Mouse (Mus musculus) embryonic facial prominence, embryonic 12.5 days (tissue): ENCODE data around the gene Tns3. TPM values are rescaled to one million over a fixed set of nuclear protein-coding genes. Genes with fewer than 3 reads are reported as not detected.

Experiments used
- ATAC-seq: fragments of 200-750 bp; cut with Nextera tagmentation; 2 replicates; pipeline ENCODE4 v1.8.0; 2017; ENCODE audit not compliant: insufficient number of reproducible peaks, insufficient read depth, low FRiP score, low TSS enrichment
- H3K27ac ChIP-seq: fragments of 300-500 bp; sonication (generic); 2 replicates; pipeline ENCODE4 v1.5.1; 2016; ENCODE audit warnings: mild to moderate bottlenecking
- H3K27me3 ChIP-seq: fragments of 300-500 bp; sonication (generic); 2 replicates; pipeline ENCODE4 v1.6.1; 2016; ENCODE audit warnings: mild to moderate bottlenecking, moderate library complexity
- H3K36me3 ChIP-seq: fragments of 300-500 bp; sonication (generic); 2 replicates; pipeline ENCODE4 v1.6.1; 2016; ENCODE audit warnings: mild to moderate bottlenecking
- H3K4me1 ChIP-seq: fragments of 300-500 bp; sonication (generic); 2 replicates; pipeline ENCODE4 v1.6.1; 2016
- H3K4me2 ChIP-seq: fragments of 300-500 bp; sonication (generic); replicated peaks from 2 replicates; pipeline ENCODE4 v1.6.1; 2016; ENCODE audit warnings: mild to moderate bottlenecking, moderate library complexity
- H3K4me3 ChIP-seq: fragments of 300-500 bp; sonication (generic); 2 replicates; pipeline ENCODE4 v1.5.1; 2016; ENCODE audit warnings: mild to moderate bottlenecking
- H3K9ac ChIP-seq: fragments of 300-500 bp; sonication (generic); 2 replicates; pipeline ENCODE4 v1.6.1; 2016; ENCODE audit warnings: mild to moderate bottlenecking, moderate library complexity
- H3K9me3 ChIP-seq: fragments of 300-500 bp; sonication (generic); 2 replicates; pipeline ENCODE4 v1.6.1; 2016; ENCODE audit warnings: mild to moderate bottlenecking, moderate library complexity
- WGBS: fragments of 180-500 bp; shearing (Covaris S2); methylation state at CpG from one replicate; pipeline ENCODE4 v1.1.7; 2016; 5-methylcytosine and 5-hydroxymethylcytosine counted together
- polyA plus RNA-seq: library from polyadenylated mRNA; unstranded; fragments of >200 nt; fragmentation: Nextera tagmentation; extraction: Ambion mirVana; gene quantifications from 2 replicates; pipeline ENCODE4 v1.2.1, GENCODE M21; 2016

Tns3 gene
- polyA plus RNA-seq, 1 experiment from 2014 or later = 33.0 TPM

GRCm38 (mm10) chr11:8679221-8679620, 14.9 kb upstream of the Tns3 start:
- H3K4me2 ChIP-seq = no peak overlapping the region
- no peak overlapping the region for H3K9ac ChIP-seq
- H3K9me3 ChIP-seq = no peaks in the 10 kb centered on the region
- no peak overlapping the region for H3K4me3 ChIP-seq
- no peak for ATAC-seq
- no peaks in the 10 kb centered on the region for H3K36me3 ChIP-seq
- WGBS = 92% methylated on average over 5 of the region's 5 CpGs
- H3K27me3 ChIP-seq = no peaks in the 10 kb centered on the region
- no peak overlapping the region for H3K27ac ChIP-seq
- peaks cover 16% of the 10 kb centered on the region for H3K4me1 ChIP-seq

GRCm38 (mm10) chr11:8678260-8678995, 14.1 kb upstream of the Tns3 start:
- H3K4me3 ChIP-seq = no peak overlapping the region

GRCm38 (mm10) chr11:8675701-8676474, 11.6 kb upstream of the Tns3 start:
- Histone ChIP-seq H3K27ac (no peak overlapping the region), H3K36me3 (no peaks in the 10 kb centered on the region), H3K9ac (no peak overlapping the region), H3K9me3 (no peaks in the 10 kb centered on the region), H3K27me3 (no peaks in the 10 kb centered on the region), H3K4me2 (no peak overlapping the region), H3K4me1 (peaks cover 9% of the 10 kb centered on the region), H3K4me3 (no peak overlapping the region)
- ATAC-seq = no peak
- WGBS = 64% methylated on average over 6 of the region's 6 CpGs

More at GRCm38 (mm10) chr11:8678260-8678995, 14.1 kb upstream of the Tns3 start:
- Histone ChIP-seq H3K9ac (no peak overlapping the region), H3K27ac (no peak overlapping the region), H3K4me2 (no peak overlapping the region), H3K36me3 (no peaks in the 10 kb centered on the region), H3K27me3 (no peaks in the 10 kb centered on the region), H3K4me1 (peaks cover 16% of the 10 kb centered on the region), H3K9me3 (no peaks in the 10 kb centered on the region)
- ATAC-seq = no peak
- WGBS = 82% methylated on average over 12 of the region's 12 CpGs

GRCm38 (mm10) chr11:8674549-8675149, 10.3 kb upstream of the Tns3 start:
- Histone ChIP-seq H3K9me3 (no peaks in the 10 kb centered on the region), H3K9ac (no peak overlapping the region), H3K27ac (no peak overlapping the region), H3K4me1 (no peaks in the 10 kb centered on the region), H3K4me3 (no peak overlapping the region), H3K27me3 (no peaks in the 10 kb centered on the region), H3K4me2 (no peak overlapping the region), H3K36me3 (no peaks in the 10 kb centered on the region)
- WGBS = 75% methylated on average over 3 of the region's 3 CpGs
- no peak for ATAC-seq

GRCm38 (mm10) chr11:8671698-8672097, 7.4 kb upstream of the Tns3 start:
- ATAC-seq = 0 out of 2 replicates have a peak, but pooled peaks have one; percentile 28
- WGBS = 76% methylated on average over 4 of the region's 4 CpGs

GRCm38 (mm10) chr11:8669138-8669537, 4.8 kb upstream of the Tns3 start:
- no peaks in the 10 kb centered on the region for H3K9me3 ChIP-seq
- 91% methylated on average over 2 of the region's 2 CpGs for WGBS
- peaks cover 9% of the 10 kb centered on the region; the same call in 1 of the 2 replicates for H3K4me1 ChIP-seq

More at GRCm38 (mm10) chr11:8671698-8672097, 7.4 kb upstream of the Tns3 start:
- peaks cover 1% of the 10 kb centered on the region; the same call in 1 of the 2 replicates for H3K4me1 ChIP-seq
- no peaks in the 10 kb centered on the region for H3K27me3 ChIP-seq
- no peak overlapping the region for H3K9ac ChIP-seq
- no peak overlapping the region for H3K4me2 ChIP-seq
- H3K4me3 ChIP-seq = no peak overlapping the region
- H3K9me3 ChIP-seq = no peaks in the 10 kb centered on the region
- no peak overlapping the region for H3K27ac ChIP-seq
- H3K36me3 ChIP-seq = no peaks in the 10 kb centered on the region

GRCm38 (mm10) chr11:8664797-8665196, 462 bp upstream of the Tns3 start:
- 42% methylated on average over 5 of the region's 5 CpGs for WGBS
- Histone ChIP-seq H3K4me1 (peaks cover 39% of the 10 kb centered on the region), H3K36me3 (0 out of 2 replicates have a peak, but pooled peaks cover 5% of the 10 kb centered on the region), H3K9me3 (no peaks in the 10 kb centered on the region), H3K4me3 (peak overlapping the region; percentile 70), H3K4me2 (peak overlapping the region; percentile 92), H3K9ac (peak overlapping the region; percentile 90; the same call in 1 of the 2 replicates), H3K27me3 (no peaks in the 10 kb centered on the region), H3K27ac (peak overlapping the region; percentile 87; the same call in 1 of the 2 replicates)
- ATAC-seq = no peak

More at GRCm38 (mm10) chr11:8669138-8669537, 4.8 kb upstream of the Tns3 start:
- no peak overlapping the region for H3K4me3 ChIP-seq
- H3K4me2 ChIP-seq = no peak overlapping the region
- no peaks in the 10 kb centered on the region for H3K27me3 ChIP-seq
- no peaks in the 10 kb centered on the region for H3K36me3 ChIP-seq
- H3K9ac ChIP-seq = no peak overlapping the region
- no peak for ATAC-seq
- H3K27ac ChIP-seq = no peak overlapping the region

- H3K4me1 ChIP-seq = peaks cover 49% of the 10 kb centered on the region
- no peaks in the 10 kb centered on the region for H3K27me3 ChIP-seq
- under 1% methylated on average over 52 of the region's 52 CpGs for WGBS
- H3K9ac ChIP-seq = peak overlapping the region; percentile 90
- H3K36me3 ChIP-seq = 0 out of 2 replicates have a peak, but pooled peaks cover 5% of the 10 kb centered on the region
- peak overlapping the region; percentile 70 for H3K4me3 ChIP-seq
- peak overlapping the region; percentile 87 for H3K27ac ChIP-seq
- H3K4me2 ChIP-seq = peak overlapping the region; percentile 92
- ATAC-seq = peak; percentile 49
- no peaks in the 10 kb centered on the region; the same call in 1 of the 2 replicates for H3K9me3 ChIP-seq
Observed at GRCm38 (mm10) chr11:8663444-8664392, 617 bp downstream of the Tns3 start.

GRCm38 (mm10) chr11:8662706-8663429, 1.5 kb downstream of the Tns3 start:
- WGBS = 38% methylated on average over 4 of the region's 4 CpGs
- H3K4me2 ChIP-seq = peak overlapping the region; percentile 92
- H3K4me3 ChIP-seq = peak overlapping the region; percentile 70
- H3K9ac ChIP-seq = peak overlapping the region; percentile 90; the same call in 1 of the 2 replicates
- H3K9me3 ChIP-seq = no peaks in the 10 kb centered on the region; the same call in 1 of the 2 replicates
- peaks cover 57% of the 10 kb centered on the region for H3K4me1 ChIP-seq
- H3K36me3 ChIP-seq = 0 out of 2 replicates have a peak, but pooled peaks cover 5% of the 10 kb centered on the region
- H3K27me3 ChIP-seq = no peaks in the 10 kb centered on the region
- no peak for ATAC-seq
- no peak overlapping the region for H3K27ac ChIP-seq

GRCm38 (mm10) chr11:8660951-8661350, 3.4 kb downstream of the Tns3 start:
- H3K4me1 ChIP-seq = peaks cover 66% of the 10 kb centered on the region
- 53% methylated on average over 4 of the region's 4 CpGs for WGBS

More at GRCm38 (mm10) chr11:8660951-8661350, 3.4 kb downstream of the Tns3 start:
- no peak overlapping the region for H3K27ac ChIP-seq
- no peak for ATAC-seq
- no peaks in the 10 kb centered on the region; the same call in 1 of the 2 replicates for H3K9me3 ChIP-seq
- H3K4me3 ChIP-seq = no peak overlapping the region
- no peak overlapping the region for H3K4me2 ChIP-seq
- 0 out of 2 replicates have a peak, but pooled peaks cover 5% of the 10 kb centered on the region for H3K36me3 ChIP-seq
- no peaks in the 10 kb centered on the region for H3K27me3 ChIP-seq
- H3K9ac ChIP-seq = no peak overlapping the region
